Mouse (Mus musculus) CD4-positive, CD25-positive, alpha-beta regulatory T cell, adult 4 months (primary cell): ENCODE results near the gene Pik3ip1. TPM values are rescaled to one million over a fixed set of nuclear protein-coding genes. Genes with fewer than 3 reads are reported as not detected.

Source experiments
- ATAC-seq: one replicate; pipeline ENCODE4 v1.8.0; 2017
- polyA plus RNA-seq, 2 experiments: library from polyadenylated mRNA; unstranded; fragments of 100-300 nt; shearing (Covaris generic); gene quantifications; one replicate each; pipeline ENCODE4 v1.2.1; 2017

Pik3ip1 gene
- 10 to 100 TPM; 54.8 to 78.5 TPM for polyA plus RNA-seq

DNA sequence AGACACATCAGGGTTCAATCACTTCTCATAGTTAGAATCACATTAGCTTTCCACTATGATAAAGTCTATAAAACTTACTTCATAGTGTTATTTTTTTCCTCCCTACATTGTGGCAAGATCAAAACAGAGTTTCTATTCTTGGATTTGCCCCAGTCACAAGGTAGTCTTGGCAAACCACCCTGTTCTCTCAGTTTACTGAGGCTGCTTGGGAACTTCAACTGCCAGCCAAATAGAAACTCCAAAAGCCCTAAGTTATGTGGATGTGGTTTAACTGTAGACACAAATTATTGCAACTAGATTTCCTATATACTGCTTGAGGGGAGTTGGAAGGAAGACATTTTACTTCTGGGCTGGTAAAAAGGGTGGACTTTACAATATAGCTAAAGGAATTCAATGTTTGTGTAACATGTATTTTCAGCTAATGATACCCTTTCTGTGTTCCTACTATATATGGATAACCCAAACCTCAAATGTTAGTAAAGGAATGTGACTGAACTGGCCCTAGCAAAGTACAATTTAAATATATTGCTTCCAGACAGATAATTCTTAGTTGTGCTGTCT is at the start of gene Pik3ip1:
Pik3ip1 (plus strand) TSS at position 511 of the 561 bp plus-strand sequence.
- no peak for ATAC-seq

DNA sequence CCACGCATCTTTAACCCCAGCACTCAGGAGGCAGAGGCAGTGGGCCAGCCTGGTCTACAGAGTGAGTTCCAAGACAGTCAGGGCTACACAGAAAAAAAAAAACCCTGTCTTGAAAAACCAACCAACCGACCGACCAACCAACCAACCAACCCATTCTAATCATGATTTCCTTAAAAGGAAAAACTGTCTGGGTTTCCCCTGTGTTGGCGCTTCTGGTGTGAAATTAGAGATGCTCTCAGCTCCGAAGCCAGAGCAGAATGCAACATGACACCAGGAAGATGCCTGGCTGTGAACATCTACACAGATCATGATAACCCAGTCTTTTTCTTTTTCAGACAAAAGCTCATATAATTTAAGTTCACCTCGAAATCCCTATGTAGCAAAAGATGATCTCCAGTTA is 47.3 kb upstream of the Pik3ip1 start:
- ATAC-seq, result no peak

DNA sequence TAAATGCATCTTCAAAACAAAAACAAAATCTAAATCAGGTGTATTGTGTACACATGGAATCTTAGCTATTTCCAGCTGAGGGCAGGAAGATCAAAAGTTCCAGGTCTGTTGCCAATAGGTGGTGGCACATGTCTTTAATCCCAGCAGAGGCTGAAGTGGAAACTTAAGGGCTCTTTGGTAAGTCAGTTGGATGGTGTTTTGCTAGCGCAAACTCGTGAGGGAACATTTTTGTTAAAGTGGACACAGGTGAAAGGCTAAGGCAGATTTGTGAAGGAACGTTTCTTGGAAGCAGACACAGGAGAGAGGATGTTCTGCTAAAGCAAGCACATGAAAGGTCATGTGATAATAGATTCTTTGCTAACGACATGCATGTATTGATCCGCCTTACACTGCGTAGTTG is 46.6 kb upstream of the Pik3ip1 start:
- no peak for ATAC-seq

DNA sequence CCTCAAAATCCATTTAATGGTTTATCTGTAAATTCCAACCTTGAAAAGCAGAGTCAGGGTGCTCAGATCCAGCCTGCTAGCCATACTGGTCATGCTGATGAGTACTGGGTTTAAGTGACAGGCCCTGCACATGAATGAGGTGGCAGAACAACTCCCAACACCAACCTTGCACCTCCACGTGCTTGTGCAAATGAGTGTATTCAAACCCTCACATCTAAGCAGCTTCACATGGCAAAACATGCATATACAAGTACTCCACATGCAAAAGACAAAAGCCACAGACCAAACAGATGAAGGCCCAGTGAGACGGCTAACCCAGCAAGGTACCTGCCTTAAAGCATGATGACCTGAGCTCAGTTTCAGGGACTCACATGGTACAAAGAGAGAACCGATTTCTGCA is 44.3 kb upstream of the Pik3ip1 start:
- ATAC-seq, result no peak

DNA sequence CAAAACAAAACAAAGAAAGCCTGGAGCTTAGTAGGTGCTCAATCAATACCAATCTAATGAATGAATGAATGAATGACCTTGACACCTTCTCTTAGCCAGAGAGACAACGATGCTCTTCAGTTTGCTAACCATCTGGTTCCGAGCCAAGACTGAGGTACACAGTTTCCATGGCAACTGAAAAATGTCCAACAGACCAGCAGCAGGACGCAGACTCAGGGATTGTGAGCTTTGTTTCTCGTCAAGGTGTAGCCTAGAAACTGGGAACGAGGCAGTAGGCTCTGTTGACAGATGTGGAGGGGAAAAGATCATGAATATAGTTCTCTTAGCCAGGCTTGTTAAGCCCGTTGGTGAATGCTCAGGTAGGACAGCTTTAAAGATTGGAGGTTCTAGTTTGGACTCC is 43.1 kb upstream of the Pik3ip1 start:
- ATAC-seq, result no peak

DNA sequence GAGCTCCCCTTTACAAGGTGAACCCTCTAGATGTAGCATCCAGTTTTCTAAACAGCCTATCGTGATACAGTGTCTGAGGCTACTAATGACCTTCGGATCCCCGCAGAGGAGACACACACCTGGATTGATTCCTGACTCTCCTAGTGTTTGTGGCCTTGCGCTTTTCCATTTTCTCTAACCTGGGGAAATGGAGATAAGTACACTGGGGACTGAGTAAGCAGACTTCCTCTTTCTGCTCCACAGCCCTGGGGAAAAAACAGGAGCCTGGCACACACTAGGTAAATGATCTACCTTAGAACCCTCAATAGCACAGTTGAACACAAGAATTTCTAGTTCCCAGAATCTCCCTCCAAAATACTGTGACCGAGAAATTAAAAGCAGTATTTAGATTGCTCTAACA is 42.3 kb upstream of the Pik3ip1 start:
- no peak for ATAC-seq

DNA sequence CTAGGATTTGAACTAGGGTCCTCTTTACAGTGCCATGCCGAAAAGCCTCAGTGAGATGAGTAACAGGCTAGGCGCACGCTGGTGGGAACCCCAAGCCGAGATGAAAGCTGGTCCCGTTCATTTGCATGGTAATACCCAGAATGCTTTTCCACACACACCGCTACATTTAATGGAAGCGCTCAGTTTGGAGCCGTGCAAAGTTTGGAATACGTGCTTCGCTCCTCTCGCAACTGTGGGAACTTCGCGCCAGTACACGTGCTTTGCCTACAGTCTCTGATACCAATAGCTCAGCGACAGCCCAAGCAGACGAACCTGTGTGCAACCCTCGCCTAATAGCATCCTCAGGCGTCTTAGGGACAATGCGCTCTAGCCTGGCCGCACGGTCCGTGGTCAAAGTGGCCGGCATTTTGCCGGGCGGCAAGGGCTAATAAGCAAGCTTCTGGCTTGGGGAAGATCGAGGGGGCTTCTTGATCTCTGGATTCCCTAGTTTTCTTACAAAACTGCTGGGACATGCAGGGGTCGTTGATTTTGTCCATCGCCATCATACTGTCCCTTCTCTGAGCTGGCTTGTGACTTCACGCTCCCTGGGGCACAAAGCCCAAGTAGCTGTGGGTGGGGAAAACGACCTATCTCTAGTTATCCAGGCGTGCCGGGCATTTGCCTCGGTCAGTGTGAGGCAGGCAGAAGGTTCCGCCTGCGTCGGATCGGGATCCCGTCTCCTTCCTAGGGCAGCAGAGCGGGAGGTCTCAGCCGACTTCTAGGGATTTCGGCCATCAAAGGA is 41.5 kb upstream of the Pik3ip1 start, which contains the start of gene Patz1:
Patz1 (plus strand) TSS at position 354 of the 781 bp plus-strand sequence.
- ATAC-seq, result peak; percentile 1

DNA sequence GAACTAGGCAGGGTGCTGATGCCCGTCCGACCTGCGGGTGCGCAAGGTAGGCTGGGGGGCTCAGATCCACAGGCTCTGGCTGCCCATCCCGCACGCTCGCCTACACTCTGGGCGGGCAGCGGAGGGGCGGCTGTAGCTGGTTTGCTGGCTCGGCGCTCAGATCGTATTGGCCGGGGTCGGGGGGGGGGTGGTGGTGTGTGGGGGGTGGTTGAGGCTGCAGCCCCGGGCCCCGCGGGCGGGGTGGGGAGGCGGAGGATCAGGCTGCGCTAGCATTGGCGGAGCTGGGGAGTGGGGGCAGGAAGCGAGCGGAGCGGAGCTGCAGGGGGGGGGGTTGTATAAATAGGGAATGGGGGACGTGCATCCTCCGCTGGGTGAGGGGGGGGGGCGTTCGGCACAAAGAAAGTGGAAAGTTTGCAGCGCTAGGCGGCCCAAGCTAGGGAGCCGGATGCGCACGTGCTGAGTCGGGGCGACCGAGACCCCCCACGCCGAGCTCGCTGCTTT is 40.8 kb upstream of the Pik3ip1 start:
- peak; percentile 50 for ATAC-seq

DNA sequence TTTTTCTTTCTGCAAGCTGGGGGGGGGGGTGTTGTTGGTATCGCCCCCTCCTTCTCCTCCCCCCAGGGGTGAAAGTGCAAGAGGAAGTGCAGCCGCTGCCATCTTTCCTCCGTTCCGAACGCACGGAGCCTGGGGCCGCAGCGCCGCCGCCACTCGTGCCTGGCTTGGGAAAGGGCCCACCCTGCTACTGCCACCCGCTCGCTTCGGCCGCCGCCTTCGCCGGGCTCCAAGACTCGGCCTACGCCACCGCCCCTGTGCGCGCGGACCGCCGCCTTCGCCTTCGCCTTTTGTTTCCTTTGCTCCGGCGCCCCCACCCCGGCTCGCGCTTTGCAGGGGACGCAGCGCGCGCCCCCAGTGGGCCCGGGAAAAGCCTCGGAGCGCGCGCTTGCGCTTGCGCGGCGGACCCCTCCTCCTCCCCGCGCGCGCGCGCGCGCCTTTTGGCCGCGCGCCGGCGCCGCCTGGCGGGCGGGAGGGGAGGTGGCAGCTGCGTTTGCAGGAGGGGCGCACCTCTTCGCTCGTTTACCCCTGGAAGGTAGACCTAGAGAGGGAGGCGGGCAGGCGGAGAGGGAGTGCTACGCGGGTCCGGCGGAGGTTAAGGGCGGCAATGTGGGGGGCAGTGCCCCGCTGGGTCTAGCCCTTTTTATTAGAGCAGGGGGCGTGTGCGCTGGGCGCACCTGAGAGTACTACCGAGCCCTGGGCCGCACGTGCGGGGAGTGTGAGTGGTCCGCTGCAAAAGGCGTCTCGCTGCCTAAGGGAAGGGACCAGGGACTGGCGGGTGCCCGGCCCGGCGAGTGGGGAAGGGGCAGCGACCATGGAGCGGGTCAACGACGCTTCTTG is 40.2 kb upstream of the Pik3ip1 start:
- ATAC-seq, result peak; percentile 58

DNA sequence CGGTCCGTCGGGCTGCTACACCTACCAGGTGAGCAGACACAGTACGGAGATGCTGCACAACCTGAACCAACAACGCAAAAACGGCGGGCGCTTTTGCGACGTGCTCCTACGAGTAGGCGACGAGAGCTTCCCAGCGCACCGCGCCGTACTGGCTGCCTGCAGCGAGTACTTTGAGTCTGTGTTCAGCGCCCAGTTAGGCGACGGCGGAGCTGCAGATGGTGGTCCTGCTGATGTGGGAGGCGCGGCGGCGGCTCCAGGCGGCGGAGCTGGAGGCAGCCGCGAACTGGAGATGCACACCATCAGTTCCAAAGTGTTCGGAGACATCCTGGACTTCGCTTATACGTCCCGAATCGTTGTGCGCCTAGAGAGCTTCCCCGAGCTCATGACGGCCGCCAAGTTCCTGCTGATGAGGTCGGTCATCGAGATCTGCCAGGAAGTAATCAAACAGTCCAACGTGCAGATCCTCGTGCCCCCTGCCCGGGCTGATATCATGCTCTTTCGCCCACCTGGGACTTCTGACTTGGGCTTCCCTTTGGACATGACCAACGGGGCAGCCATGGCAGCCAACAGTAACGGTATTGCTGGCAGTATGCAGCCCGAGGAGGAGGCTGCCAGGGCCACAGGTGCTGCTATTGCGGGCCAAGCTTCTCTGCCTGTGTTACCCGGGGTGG is 39.4 kb upstream of the Pik3ip1 start:
- peak; percentile 16 for ATAC-seq

DNA sequence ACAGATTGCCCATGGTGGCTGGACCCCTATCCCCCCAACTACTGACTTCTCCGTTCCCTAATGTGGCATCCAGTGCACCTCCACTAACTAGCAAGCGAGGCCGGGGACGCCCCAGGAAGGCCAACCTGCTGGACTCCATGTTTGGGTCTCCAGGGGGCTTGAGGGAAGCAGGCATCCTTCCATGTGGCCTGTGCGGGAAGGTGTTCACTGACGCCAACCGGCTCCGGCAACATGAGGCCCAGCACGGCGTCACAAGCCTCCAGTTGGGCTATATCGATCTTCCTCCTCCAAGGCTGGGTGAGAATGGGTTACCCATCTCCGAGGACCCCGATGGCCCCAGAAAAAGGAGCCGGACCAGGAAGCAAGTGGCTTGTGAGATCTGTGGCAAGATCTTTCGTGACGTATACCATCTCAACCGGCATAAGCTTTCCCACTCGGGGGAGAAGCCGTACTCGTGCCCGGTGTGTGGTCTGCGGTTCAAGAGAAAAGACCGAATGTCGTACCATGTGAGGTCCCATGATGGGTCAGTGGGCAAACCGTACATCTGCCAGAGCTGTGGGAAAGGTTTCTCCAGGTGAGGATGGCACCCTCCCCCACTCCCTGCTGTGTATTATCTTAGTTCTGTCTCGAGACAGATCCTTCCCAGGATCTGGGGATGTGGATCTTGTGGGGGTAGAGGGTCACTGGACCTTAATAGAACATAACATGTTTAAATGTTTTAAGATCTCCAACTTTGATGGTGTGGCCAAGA is 38.7 kb upstream of the Pik3ip1 start:
- ATAC-seq, result no peak

DNA sequence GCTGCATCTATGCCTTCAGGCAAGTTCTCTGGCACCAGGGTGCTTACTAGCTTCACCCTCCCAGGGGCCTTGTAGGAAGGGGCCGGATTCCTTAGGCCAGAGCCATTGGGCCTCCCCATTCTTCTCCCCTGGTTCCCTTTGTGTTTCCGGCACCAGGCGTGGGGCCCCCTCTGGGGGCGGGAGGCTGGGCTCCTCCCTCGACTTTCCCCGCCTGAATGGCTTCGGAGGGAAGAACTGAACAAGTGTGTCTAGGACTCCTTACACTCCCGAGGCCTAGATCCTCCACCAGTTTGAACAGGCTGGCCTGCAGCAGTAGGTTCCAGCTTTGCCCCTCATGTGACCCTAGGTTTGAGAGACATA is 38.2 kb upstream of the Pik3ip1 start:
- ATAC-seq, result peak; percentile 6

DNA sequence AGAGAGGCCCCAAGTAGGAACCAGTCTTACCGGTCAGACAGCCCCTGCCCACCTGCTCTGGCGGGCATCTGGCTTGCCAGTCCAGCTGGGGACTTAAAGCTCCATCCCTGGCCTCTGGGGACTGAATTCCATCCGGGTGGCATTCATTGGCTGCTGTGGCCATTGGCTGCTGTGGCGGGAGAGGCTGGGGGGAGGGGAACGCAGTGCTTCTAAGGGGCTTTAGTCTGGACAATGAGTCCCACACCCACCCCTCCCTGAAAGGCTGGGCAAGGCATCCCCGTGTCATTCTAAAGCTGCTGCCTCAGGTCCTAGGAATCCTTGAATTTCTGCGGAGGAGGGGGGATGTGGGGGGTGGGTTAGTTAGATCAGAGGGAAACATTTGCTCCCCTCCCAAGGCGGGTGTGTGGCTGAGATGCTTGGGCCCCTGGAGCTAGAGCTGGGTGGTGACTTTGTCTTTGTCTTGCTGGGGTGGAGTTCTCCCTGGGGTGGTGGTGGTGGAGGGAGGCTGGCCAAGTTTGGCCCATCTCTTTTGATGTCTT is 37.4 kb upstream of the Pik3ip1 start:
- no peak for ATAC-seq

DNA sequence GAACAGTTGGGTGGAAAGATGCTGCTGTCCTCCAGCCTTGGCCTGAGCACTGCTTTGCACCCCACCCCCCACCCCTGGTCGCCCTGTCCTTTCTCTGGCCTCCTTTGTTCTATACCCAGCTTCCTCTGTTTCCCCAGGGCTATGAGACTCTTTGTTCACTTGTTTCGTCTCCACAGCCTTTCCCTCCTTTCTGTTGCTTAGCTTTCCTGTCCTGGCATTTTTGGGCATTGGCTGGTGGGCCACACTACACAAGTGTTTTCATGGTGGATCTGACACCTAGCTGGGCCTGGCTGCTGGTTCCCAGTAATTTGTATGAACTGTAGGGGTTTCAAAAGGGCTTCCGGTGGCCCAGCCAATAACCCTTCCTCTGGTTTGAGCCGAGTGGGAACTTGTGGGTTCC is 36.8 kb upstream of the Pik3ip1 start:
- ATAC-seq, result no peak

DNA sequence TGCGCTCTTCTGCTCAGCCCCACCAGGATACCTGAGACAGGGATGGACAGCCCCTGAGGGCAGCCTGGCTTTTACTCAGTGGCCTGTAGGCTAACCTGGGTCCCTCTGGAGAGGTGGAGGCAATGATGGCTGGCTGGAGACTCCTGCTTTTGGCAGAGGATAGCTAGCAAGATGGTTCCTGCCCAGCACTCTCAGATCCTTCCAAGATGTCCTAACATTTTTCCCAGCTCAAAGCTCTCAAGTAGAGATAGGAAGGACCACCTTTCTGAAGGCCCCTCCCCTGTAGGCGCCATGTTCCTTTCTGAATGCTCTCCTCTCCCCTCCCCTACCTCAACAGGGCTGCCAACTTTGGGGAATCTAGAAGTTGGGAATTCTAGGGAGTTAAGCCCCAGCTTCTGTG is 35.6 kb upstream of the Pik3ip1 start:
- ATAC-seq, result no peak

DNA sequence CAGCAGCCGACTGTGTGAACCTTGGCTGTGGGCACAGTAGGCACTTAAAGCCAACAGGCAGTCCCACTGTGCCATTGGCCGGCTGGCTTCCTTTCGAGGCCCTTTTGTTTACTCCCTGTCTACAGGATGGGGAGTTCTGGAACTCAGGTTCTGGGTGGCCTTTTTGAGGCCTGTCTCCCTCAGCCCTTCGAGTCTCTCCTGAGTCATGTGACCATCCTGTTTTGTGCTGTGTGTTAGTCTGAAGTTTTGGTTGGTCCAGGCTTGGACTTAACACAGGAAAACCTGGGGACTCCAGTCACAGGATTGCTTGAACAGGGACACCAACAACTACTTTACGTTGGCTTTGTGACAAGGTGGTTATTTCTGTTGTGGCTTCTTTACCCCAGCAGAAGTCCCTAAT is 34.1 kb upstream of the Pik3ip1 start:
- ATAC-seq, result no peak

DNA sequence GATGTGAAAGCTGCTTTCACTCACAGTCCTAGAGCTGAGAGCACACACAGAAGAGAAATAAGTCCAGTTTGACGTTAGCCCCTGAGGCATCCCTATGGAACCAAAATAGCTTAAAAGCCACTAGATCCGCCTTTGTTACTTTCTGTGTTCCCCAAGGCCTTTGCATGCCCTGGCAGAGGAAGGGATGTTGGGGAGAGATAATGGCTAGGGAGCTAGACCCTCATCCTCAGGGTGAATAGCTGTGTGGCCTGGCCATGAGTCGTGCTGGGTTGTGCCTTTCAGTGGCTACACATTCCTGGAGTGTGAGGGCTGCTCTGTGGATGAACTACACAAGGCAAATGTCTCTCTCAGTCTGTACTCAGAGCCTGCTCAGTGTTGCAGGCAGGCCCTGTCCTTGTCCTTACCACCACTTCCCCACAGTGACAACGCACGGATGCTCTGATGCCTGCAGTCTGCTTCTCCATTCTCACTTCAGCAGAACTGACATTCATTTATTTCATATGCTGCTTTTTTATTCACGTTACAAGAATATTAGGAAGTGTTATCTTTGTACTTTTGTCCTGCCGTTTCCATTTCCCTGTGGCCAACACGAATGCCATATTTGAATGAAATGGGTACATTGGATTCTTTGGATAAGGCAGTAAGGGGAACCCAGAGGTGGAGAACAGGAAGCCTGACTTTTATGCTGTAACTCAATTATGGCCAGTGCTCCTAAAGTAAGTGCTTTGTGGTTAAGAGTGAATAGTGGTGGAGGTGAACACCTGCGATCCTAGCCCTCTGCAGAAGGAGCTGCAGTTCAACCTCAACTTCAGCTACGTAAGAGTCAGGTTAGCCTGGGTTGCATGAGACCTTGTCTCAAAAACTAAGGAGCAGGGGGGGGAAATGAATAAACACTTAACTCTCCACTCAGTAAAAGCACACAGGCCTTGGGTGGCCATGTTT is 32.1 kb upstream of the Pik3ip1 start:
- no peak for ATAC-seq

DNA sequence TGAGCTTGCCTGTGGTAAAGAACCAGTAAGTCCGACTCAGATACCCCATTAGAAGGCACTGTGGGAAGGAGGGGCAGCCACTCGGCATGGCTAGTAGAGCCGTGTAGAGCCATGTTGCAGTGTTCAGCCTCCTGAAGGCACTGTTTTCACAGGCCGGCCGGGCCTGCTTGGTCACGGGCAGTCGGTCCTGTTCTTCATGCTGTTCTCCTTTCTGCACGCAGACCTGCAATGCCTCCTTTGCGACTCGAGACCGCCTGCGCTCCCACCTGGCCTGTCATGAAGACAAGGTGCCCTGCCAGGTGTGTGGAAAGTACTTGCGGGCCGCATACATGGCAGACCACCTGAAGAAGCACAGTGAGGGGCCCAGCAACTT is 31.4 kb upstream of the Pik3ip1 start:
- ATAC-seq, result no peak

DNA sequence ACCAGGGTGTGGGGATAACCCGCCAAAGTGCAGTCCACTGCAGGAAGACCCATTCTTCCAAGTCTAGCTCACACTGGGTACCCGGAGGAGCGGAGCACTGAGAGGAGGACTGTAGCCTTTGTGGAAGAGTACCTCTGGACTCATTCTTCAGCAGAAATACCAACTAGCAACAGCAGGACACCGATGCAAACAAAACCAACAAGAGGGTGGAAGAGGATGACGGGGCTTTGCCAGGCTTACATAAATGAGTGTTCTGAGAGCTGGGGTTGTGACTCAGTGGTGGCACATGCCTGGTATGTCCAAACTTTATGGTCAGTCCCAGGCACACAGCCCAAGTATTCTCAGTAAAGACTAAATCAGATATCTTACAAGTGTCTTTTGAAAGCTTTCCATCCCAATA is 29.1 kb upstream of the Pik3ip1 start:
- no peak for ATAC-seq

DNA sequence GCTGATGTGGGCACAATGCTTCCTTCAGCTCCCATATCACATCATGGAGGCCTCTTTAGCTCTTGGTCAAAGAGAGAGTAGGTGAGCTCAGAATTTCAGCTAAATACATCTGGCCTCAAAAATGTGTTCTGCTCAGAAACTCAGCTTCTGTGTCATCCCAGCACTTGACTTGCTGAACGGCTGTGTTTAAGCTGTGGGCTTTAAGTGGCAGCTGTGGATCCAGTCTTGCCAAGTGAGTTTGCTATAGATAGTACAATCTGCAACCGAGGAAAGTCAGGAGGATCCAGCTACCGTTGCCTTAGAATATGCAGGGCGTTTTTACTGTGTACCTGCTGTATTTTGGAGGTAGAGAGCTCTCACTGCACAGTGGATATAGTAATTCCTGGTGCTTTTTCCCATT is 27.8 kb upstream of the Pik3ip1 start:
- ATAC-seq, result no peak

DNA sequence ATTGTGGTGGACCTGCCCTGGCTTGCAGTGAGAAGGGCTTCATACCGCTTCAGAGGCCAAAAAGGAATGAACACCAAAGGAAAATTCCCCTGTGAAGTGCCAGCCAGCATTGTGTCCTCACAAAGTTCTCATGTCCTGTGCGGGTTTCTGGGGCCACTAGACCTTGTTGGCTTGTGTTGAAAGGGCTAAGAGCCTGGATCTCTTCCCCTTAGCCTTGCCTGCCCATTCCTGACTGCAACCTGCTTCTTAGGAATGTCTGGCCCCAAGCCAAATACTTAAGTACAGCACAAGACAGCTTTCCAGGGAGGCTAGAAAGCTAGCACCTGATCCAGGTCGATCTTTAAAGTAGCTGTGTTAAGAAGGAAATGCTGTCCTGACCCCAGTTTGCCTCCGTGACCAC is 27.4 kb upstream of the Pik3ip1 start:
- ATAC-seq, result no peak
